Mouse (Mus musculus) stomach, embryonic 14.5 days (tissue): ENCODE measurements around the gene Plekhb2. TPM values are rescaled to one million over a fixed set of nuclear protein-coding genes. Genes with fewer than 3 reads are reported as not detected.

Experiments used
- ATAC-seq: fragments of 200-750 bp; cut with Nextera tagmentation; 2 replicates; pipeline ENCODE4 v1.8.0; 2017; ENCODE audit warnings: low read depth, moderate TSS enrichment; ENCODE audit not compliant: insufficient number of reproducible peaks, insufficient read depth, low FRiP score
- H3K27ac ChIP-seq: fragments of 300-500 bp; sonication (generic); 2 replicates; pipeline ENCODE4 v1.5.1; 2014; ENCODE audit warnings: mild to moderate bottlenecking, low read length, moderate library complexity, mixed read lengths
- H3K27me3 ChIP-seq: fragments of 300-500 bp; sonication (generic); 2 replicates; pipeline ENCODE4 v1.6.1; 2014; ENCODE audit warnings: low read length, control low read depth, mixed read lengths; ENCODE audit not compliant: control insufficient read depth, insufficient read depth
- H3K36me3 ChIP-seq: fragments of 300-500 bp; sonication (generic); 2 replicates; pipeline ENCODE4 v1.6.1; 2014; ENCODE audit warnings: mild to moderate bottlenecking, control low read depth, low read length, moderate library complexity, mixed read lengths; ENCODE audit not compliant: control insufficient read depth, insufficient read depth
- H3K4me1 ChIP-seq: fragments of 300-500 bp; sonication (generic); 2 replicates; pipeline ENCODE4 v1.6.1; 2014; ENCODE audit warnings: low read length, control low read depth, mixed read lengths; ENCODE audit not compliant: control insufficient read depth, insufficient read depth
- H3K4me2 ChIP-seq: fragments of 300-500 bp; sonication (generic); replicated peaks from 2 replicates; pipeline ENCODE4 v1.6.1; 2014; ENCODE audit warnings: low read depth, low read length, control low read depth
- H3K4me3 ChIP-seq: fragments of 300-500 bp; sonication (generic); 2 replicates; pipeline ENCODE4 v1.5.1; 2014; ENCODE audit warnings: low read depth, low read length, control low read depth
- H3K9ac ChIP-seq: fragments of 300-500 bp; sonication (generic); replicated peaks from 2 replicates; pipeline ENCODE4 v1.6.1; 2014; ENCODE audit warnings: low read depth, mild to moderate bottlenecking, control low read depth, low read length, moderate library complexity, mixed read lengths
- H3K9me3 ChIP-seq: fragments of 300-500 bp; sonication (generic); 2 replicates; pipeline ENCODE4 v1.6.1; 2016; ENCODE audit warnings: low read depth, low read length, control low read depth; ENCODE audit not compliant: control insufficient read depth
- WGBS: fragments of 180-500 bp; shearing (Covaris S2); extraction: QIAGEN DNeasy Blood & Tissue Kit; methylation state at CpG from one replicate; pipeline ENCODE4 v1.1.7; 2014; 5-methylcytosine and 5-hydroxymethylcytosine counted together
- polyA plus RNA-seq: library from polyadenylated mRNA; unstranded; fragments of >200 nt; fragmentation: Nextera tagmentation; extraction: Ambion mirVana; gene quantifications from 2 replicates; pipeline ENCODE4 v1.2.1, GENCODE M21; 2014

Plekhb2 gene
- polyA plus RNA-seq, 1 experiment from 2014 or later: 30.5 TPM

GRCm38 (mm10) chr1:34883776-34884175, 34.0 kb downstream of the Plekhb2 start:
- H3K9me3 ChIP-seq: no peaks in the 10 kb centered on the region; the same call in 1 of the 2 replicates
- no peak overlapping the region for H3K9ac ChIP-seq
- no peaks in the 10 kb centered on the region for H3K27me3 ChIP-seq
- ATAC-seq: no peak
- H3K27ac ChIP-seq: no peak overlapping the region
- H3K4me3 ChIP-seq: no peak overlapping the region
- H3K4me1 ChIP-seq: no peaks in the 10 kb centered on the region
- no peak overlapping the region for H3K4me2 ChIP-seq
- H3K36me3 ChIP-seq: no peaks in the 10 kb centered on the region

DNA sequence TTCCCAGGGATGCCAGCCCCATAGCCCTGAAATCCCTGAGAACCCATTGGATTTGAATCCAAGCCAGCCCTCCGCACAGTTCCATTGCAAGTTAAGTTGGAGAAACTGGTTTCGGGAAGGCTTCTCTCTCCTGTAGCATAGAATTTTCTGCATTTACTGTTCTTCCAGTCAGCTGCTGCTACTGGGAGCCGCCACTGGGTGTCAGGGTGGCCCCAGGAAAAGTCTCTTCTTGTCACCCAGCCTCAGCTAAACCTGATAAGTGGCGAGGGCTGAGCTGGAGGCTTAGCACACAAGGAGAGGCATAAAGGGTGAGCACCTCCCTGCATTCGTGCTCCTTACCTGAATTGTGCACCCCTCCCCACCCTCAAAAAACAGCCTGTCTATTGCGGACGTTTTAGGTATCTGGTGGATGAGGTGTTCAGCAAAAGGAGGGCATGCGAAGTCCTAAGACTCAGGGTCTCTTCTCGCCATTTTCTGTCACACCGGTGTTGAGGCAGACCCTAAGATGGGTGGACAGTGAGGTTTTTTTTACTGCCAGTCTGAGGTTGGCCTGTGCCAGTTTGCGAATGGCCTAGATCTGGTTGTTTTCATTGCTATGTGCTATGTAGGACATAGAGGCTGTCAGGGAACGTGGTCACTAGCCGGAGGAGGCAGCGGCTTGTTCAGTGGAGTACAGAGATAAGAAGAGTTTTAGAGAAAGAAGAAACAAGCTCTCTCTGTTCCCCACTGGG, 41.9 kb downstream of the Plekhb2 start:
- ATAC-seq: no peak
- H3K9me3 ChIP-seq: no peaks in the 10 kb centered on the region
- no peaks in the 10 kb centered on the region for H3K4me1 ChIP-seq
- H3K9ac ChIP-seq: no peak overlapping the region
- no peaks in the 10 kb centered on the region for H3K27me3 ChIP-seq
- no peaks in the 10 kb centered on the region for H3K36me3 ChIP-seq
- no peak overlapping the region for H3K27ac ChIP-seq
- WGBS: 49% methylated on average over 14 of the region's 14 CpGs
- no peak overlapping the region for H3K4me2 ChIP-seq
- H3K4me3 ChIP-seq: no peak overlapping the region

DNA sequence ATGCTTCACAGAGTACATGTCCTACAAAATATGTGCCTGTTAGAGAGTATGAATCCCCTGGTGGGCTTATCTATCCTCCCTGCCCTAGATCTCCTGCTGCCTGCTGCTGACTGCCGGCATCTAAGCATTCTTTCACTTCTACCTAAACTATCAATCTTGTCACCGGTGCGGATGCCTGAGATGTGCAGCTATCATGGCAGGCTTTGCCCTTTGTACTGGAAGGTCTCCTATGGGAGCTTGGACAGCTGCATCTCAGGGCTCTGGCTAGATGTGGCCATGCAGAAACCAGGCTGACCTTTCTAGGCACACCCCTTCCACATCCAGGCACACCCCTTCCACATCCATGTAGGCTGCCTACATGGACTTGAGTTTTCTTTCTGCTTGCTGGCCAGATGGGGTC, 42.7 kb downstream of the Plekhb2 start:
- no peaks in the 10 kb centered on the region for H3K27me3 ChIP-seq
- ATAC-seq: no peak
- no peaks in the 10 kb centered on the region for H3K36me3 ChIP-seq
- no peak overlapping the region for H3K4me3 ChIP-seq
- no peak overlapping the region for H3K4me2 ChIP-seq
- no peaks in the 10 kb centered on the region for H3K9me3 ChIP-seq
- H3K4me1 ChIP-seq: no peaks in the 10 kb centered on the region
- H3K27ac ChIP-seq: no peak overlapping the region
- 50% methylated on average over 3 of the region's 3 CpGs for WGBS
- no peak overlapping the region for H3K9ac ChIP-seq

- Histone ChIP-seq H3K27me3 (no peaks in the 10 kb centered on the region), H3K9me3 (no peaks in the 10 kb centered on the region), H3K4me1 (no peaks in the 10 kb centered on the region), H3K27ac (no peak overlapping the region), H3K4me2 (no peak overlapping the region), H3K9ac (no peak overlapping the region), H3K36me3 (no peaks in the 10 kb centered on the region), H3K4me3 (no peak overlapping the region)
- ATAC-seq: no peak
- WGBS: 68% methylated on average over 4 of the region's 4 CpGs
Observed at GRCm38 (mm10) chr1:34893331-34893730, 43.6 kb downstream of the Plekhb2 start.

DNA sequence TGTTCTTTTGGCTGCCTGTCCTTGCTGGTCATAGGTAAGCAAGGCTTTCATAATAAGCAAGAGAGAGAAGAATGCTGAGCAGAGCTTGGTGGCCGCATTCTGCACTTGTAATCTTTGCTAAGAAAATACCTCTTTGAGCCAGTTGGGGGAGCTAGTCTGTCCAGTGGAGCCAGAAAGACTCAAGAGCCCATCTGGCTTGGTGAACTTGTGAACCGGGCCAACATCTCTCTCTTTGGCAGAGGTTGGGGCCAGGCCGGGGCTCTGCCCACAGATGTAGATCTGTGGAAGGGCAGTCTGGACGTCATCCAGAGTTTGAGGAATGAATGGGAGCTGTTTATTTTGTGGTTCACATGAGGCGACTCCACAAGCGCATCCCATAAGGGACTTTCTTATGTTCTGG, 44.1 kb downstream of the Plekhb2 start:
- 62% methylated on average over 6 of the region's 6 CpGs for WGBS
- Histone ChIP-seq H3K9me3 (no peaks in the 10 kb centered on the region), H3K9ac (no peak overlapping the region), H3K4me3 (no peak overlapping the region), H3K4me1 (no peaks in the 10 kb centered on the region), H3K27ac (no peak overlapping the region), H3K36me3 (no peaks in the 10 kb centered on the region), H3K27me3 (no peaks in the 10 kb centered on the region), H3K4me2 (no peak overlapping the region)
- no peak for ATAC-seq

DNA sequence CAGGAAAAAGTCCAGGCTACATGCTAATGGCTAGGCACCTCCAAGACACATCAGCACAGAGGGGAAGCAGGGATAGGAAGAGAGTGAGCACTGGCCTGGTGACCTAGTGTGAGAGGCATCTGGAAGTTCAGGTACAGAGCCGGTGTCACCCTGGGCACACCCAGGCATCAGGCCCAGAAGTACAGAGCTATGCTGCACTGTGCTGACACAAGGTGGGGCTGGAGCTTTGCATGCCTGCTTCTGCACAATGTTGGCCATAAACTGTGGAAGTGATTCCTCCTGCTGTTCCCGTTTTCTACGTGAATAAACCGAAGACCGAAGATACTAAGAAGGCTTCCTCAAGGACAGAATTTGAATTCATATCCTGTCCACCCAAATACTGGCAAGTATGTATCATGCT, 46.3 kb downstream of the Plekhb2 start:
- WGBS: 84% methylated on average over 5 of the region's 5 CpGs
- no peak overlapping the region for H3K4me3 ChIP-seq
- ATAC-seq: no peak
- no peaks in the 10 kb centered on the region for H3K27me3 ChIP-seq
- H3K9me3 ChIP-seq: no peaks in the 10 kb centered on the region
- H3K27ac ChIP-seq: no peak overlapping the region
- no peaks in the 10 kb centered on the region for H3K4me1 ChIP-seq
- H3K36me3 ChIP-seq: no peaks in the 10 kb centered on the region
- H3K9ac ChIP-seq: no peak overlapping the region
- H3K4me2 ChIP-seq: no peak overlapping the region

DNA sequence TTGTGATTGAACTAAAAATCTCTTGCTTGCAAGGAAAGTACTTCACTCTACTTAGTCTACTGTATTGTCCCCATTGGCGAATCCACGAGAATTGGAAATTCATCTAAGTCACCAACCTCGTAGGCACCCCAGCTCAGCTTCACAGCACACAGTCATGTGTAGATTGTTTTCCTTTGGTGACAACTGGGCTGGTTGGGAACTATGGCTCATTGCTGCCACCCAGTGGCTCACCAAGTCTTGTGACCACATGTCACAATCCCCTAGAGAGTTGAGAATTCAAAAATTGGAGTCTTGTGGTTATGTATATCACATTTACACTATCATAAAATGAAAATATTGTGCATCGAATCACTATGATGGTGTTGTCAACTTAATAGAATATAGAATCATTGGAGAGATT, 47.1 kb downstream of the Plekhb2 start:
- no peak overlapping the region for H3K4me3 ChIP-seq
- 58% methylated on average over 4 of the region's 4 CpGs for WGBS

GRCm38 (mm10) chr1:34928656-34929055, 78.9 kb downstream of the Plekhb2 start:
- peaks cover 15% of the 10 kb centered on the region for H3K9me3 ChIP-seq
- H3K4me2 ChIP-seq: no peak overlapping the region
- ATAC-seq: no peak
- no peak overlapping the region for H3K4me3 ChIP-seq
- WGBS: 92% methylated on average over 15 of the region's 15 CpGs
- H3K4me1 ChIP-seq: no peaks in the 10 kb centered on the region
- no peaks in the 10 kb centered on the region for H3K36me3 ChIP-seq
- H3K27me3 ChIP-seq: no peaks in the 10 kb centered on the region
- H3K27ac ChIP-seq: no peak overlapping the region
- H3K9ac ChIP-seq: no peak overlapping the region

More for the DNA sequence above, 47.1 kb downstream of the Plekhb2 start:
- H3K27ac ChIP-seq: no peak overlapping the region
- H3K9ac ChIP-seq: no peak overlapping the region
- no peaks in the 10 kb centered on the region for H3K36me3 ChIP-seq
- no peaks in the 10 kb centered on the region for H3K9me3 ChIP-seq
- ATAC-seq: no peak
- no peak overlapping the region for H3K4me2 ChIP-seq
- H3K27me3 ChIP-seq: no peaks in the 10 kb centered on the region
- no peaks in the 10 kb centered on the region for H3K4me1 ChIP-seq
